Mouse (Mus musculus): Measurements from ENCODE around the gene Pdss2. TPM values are rescaled to one million over a fixed set of nuclear protein-coding genes. Genes with fewer than 3 reads are reported as not detected.

The Pdss2 gene
- polyA plus RNA-seq (2015; fragmentation: Nextera tagmentation; extraction: Ambion mirVana), result 13.2 and 13.3 TPM in 2 replicates

DNA sequence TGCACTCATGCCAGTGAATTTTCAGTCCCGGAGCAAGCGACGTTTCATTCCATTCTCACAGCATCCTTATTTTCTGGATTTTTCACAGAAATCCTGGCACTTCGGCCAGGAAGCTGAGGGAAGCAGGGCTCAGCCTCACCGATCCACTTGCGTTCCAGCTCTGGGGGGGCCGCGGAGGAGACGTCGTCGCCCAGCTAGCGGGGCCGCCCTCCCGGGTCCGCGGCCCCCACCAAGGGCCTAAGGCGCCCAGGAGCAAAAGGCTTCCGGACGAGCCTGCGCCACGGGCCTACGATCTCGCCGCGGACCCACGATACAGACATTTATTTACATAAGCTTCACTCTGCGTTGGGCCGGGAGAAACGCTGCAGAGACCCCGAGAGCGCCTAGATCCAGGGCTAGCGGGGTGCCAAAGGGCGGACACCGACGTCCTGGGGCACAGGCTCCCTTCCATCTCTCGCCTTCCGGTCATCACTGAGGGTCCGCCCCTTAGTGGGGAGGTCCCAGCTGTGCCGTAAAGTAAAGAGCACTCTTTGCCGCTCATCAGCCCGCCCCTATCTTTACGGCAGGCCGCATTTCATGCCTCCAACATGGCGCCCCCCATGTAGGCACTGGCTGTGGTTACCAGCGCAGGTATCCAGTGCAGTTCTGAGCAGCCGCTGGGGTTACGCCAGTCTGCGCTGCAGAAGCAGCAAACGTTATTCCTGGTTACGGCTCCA lies at the start of gene Pdss2:
Pdss2 (plus strand) TSS at position 577 of the 716 bp plus-strand sequence.
- Histone ChIP-seq H3K27ac (peak within 1 kb of the TSS; percentile 94), H3K9ac (peak within 1 kb of the TSS; percentile 85), H3K4me1 (replicated peaks) (peaks cover 11% of the 10 kb centered on the region), H3K9me3 (replicated peaks) (no peaks in the 10 kb centered on the region), H3K4me3 (peak within 1 kb of the TSS; percentile 76), H3K27me3 (no peaks in the 10 kb centered on the region), H3K36me3 (no peaks in the 10 kb centered on the region), H3K4me2 (peak within 1 kb of the TSS; percentile 94)
- WGBS, result under 1% methylated on average over 50 of the region's 50 CpGs
- ATAC-seq (replicated peaks; ENCODE audit: insufficient number of reproducible peaks, insufficient read depth, low FRiP score, low read depth), result peak; percentile 98

DNA sequence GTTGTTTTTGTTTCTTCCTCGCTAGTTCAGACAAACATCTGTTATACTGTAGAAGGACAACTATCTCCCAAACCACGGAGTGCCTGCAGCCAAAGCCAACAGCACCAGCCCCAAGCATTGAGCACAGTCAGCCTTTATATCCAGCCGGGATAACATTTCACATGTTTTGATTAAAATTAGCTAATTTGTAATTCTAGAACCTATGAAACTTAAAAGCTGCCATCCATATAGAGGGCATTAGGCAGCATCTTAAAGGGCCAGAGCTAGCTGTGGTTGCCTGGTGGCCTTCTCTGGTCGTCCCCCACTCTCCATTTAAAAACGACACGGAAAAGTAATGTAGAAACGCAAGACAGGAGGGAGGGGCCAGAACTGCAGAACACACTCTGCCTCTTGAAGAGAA lies 49.2 kb upstream of the Pdss2 start:
- no peaks in the 10 kb centered on the region for H3K36me3 ChIP-seq
- no peaks in the 10 kb centered on the region for H3K9me3 ChIP-seq (replicated peaks)
- H3K27ac ChIP-seq, result no peak overlapping the region
- ATAC-seq (replicated peaks; ENCODE audit: insufficient number of reproducible peaks, insufficient read depth, low FRiP score, low read depth), result no peak
- 18% methylated on average over 7 of the region's 7 CpGs for WGBS
- H3K4me3 ChIP-seq, result peak overlapping the region; percentile 92
- H3K9ac ChIP-seq, result no peak overlapping the region
- peaks cover 21% of the 10 kb centered on the region for H3K4me1 ChIP-seq (replicated peaks)
- peaks cover 22% of the 10 kb centered on the region for H3K27me3 ChIP-seq
- peak overlapping the region; percentile 92 for H3K4me2 ChIP-seq

DNA sequence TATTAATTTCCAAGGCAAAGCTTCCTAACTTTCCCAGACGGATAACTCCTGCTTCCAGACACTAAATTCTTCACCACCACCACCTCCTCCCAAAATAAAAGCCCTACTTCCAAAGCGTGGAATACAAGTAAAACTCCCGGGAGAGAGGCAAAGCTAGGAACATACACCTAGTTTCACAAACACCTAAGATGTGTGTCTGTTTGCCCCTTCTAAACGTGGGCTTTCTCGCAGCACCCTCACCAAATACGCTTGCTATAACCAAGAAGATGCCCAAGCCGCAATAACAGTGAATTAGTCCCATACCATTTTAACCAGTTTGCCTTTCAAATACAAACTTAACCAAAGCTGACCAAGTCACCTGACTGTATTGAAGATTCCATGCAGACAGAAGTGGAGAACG lies 48.7 kb upstream of the Pdss2 start:
- Histone ChIP-seq H3K27ac (no peak overlapping the region), H3K4me2 (peak overlapping the region; percentile 92), H3K9ac (no peak overlapping the region), H3K9me3 (replicated peaks) (no peaks in the 10 kb centered on the region), H3K27me3 (peaks cover 25% of the 10 kb centered on the region), H3K36me3 (no peaks in the 10 kb centered on the region), H3K4me3 (peak overlapping the region; percentile 92), H3K4me1 (replicated peaks) (peaks cover 21% of the 10 kb centered on the region)
- ATAC-seq (replicated peaks; ENCODE audit: insufficient number of reproducible peaks, insufficient read depth, low FRiP score, low read depth), result no peak
- 13% methylated on average over 8 of the region's 8 CpGs for WGBS

DNA sequence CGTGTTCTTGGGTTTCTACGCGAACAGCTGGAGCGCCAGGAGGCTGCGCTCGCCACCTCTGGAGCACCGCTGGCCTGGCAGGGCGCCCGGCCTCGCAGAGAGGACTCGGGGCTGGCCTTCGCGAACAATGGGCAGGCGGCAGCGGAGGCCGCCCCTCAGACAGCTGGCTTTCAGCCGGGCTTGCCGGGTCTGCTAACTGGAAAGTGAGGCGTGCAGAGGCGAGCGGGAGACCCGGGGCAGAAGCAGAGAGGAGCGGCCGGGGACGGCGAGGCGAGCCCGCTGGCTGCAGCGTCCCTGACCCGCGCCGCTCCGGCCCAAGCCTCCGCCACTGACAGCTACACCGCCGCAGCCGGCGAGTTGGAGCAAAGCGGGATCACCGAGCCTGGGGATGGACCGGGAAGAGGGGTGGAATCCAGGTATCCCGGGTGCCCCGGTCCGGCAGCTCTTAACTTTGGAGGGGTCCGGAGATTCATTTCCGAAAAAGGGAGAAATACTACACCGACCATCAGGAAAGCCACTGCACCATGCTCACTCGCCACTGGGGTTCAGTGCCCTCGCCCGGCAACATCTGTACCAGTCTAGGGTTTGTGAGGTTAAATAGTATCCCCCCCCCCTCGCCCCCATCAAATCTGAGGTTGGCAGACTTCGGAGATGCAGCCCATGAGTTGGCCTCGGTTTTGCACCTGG lies 48.0 kb upstream of the Pdss2 start:
- H3K27ac ChIP-seq, result peak overlapping the region; percentile 75
- H3K9me3 ChIP-seq (replicated peaks), result no peaks in the 10 kb centered on the region
- H3K4me2 ChIP-seq, result peak overlapping the region; percentile 92
- peaks cover 21% of the 10 kb centered on the region for H3K4me1 ChIP-seq (replicated peaks)
- peak overlapping the region; percentile 92 for H3K4me3 ChIP-seq
- H3K27me3 ChIP-seq, result peaks cover 25% of the 10 kb centered on the region
- under 1% methylated on average over 53 of the region's 53 CpGs for WGBS
- no peaks in the 10 kb centered on the region for H3K36me3 ChIP-seq
- peak overlapping the region; percentile 77 for H3K9ac ChIP-seq
- ATAC-seq (replicated peaks; ENCODE audit: insufficient number of reproducible peaks, insufficient read depth, low FRiP score, low read depth), result peak; percentile 43

DNA sequence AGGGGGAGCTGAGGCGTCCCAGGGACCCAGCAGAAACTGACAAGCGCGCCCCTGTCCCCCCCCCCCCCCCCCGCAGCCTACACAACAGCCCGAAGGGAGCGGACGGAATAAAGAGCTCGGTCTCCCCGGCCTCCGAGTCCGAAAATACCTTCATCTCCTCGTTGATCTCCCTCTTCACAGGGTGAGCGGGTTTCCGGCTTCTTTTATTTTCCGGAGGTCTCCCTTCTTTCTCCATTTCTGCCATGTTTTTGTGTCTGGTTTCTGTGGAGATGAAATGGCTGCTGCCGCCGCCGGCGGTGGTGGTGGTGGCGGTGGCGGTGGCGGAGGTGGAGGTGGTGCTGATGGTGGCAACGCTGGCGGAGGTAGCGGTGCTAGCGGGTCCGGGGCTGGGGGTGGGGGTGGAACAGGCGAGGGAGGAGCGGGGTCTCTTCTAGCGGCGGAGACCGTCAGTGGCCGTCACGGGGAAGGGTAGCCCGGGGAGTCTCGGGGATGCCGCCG lies 47.4 kb upstream of the Pdss2 start:
- peak; percentile 55; the same call in 1 of the 2 replicates for ATAC-seq (replicated peaks; ENCODE audit: insufficient number of reproducible peaks, insufficient read depth, low FRiP score, low read depth)
- peaks cover 25% of the 10 kb centered on the region for H3K27me3 ChIP-seq
- peak overlapping the region; percentile 77 for H3K9ac ChIP-seq
- peaks cover 21% of the 10 kb centered on the region for H3K4me1 ChIP-seq (replicated peaks)
- H3K4me3 ChIP-seq, result peak overlapping the region; percentile 92
- under 1% methylated on average over 36 of the region's 38 CpGs for WGBS
- no peaks in the 10 kb centered on the region for H3K36me3 ChIP-seq
- no peaks in the 10 kb centered on the region for H3K9me3 ChIP-seq (replicated peaks)
- peak overlapping the region; percentile 75 for H3K27ac ChIP-seq
- peak overlapping the region; percentile 92 for H3K4me2 ChIP-seq

DNA sequence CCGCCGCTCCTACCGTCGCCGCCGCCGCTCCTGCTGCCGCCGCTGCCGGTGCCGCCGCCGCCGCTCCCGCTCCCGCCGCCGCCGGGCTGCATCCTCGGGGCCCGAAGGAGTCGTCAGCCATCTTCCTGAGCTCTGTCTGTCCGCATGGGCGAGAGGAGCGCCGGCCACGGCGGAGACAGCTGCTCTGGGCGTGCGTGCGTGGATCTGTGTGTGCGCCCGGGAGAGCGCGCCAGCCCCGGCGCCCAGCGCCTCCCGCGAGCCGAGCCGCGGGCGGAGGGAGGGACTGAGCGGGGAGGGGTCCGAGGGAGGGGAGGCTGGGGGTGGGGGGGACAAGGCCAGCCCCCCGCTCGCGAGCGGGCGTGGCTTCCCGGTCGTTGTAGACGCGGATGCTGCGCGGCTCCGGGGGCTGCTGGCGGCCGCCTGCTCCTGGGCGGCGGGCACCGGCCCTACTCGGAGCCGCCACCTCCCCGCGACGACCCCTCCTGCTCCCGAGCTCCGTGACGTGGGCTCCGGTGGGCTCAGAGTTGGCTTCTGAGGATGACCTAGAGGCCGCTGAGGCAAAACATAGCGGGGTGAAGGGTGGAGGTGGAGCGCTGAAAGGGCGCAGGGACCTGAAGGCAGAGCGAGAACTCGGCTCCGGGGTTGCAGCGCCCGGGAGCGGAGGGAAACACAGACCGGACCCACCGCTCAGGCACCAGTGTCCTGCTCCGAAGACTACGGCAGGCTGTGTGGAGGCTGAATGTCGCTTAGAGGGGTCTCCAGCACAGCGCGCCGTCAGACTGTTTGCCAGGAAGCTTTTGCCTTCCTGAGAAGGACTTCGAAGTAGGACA lies 46.7 kb upstream of the Pdss2 start, which contains the start of the genes Sobp and 9030612E09Rik:
Sobp (minus strand) TSS at position 205 of the 830 bp plus-strand sequence.
9030612E09Rik (plus strand) TSS at position 379 of the 830 bp plus-strand sequence.
- Histone ChIP-seq H3K4me2 (peak within 1 kb of the TSS; percentile 92), H3K36me3 (no peaks in the 10 kb centered on the region), H3K9ac (peak within 1 kb of the TSS; percentile 77), H3K27me3 (peaks cover 25% of the 10 kb centered on the region), H3K4me3 (peak within 1 kb of the TSS; percentile 92), H3K4me1 (replicated peaks) (peaks cover 21% of the 10 kb centered on the region), H3K9me3 (replicated peaks) (no peaks in the 10 kb centered on the region), H3K27ac (peak within 1 kb of the TSS; percentile 75)
- under 1% methylated on average over 69 of the region's 91 CpGs for WGBS
- peak; percentile 76 for ATAC-seq (replicated peaks; ENCODE audit: insufficient number of reproducible peaks, insufficient read depth, low FRiP score, low read depth)

DNA sequence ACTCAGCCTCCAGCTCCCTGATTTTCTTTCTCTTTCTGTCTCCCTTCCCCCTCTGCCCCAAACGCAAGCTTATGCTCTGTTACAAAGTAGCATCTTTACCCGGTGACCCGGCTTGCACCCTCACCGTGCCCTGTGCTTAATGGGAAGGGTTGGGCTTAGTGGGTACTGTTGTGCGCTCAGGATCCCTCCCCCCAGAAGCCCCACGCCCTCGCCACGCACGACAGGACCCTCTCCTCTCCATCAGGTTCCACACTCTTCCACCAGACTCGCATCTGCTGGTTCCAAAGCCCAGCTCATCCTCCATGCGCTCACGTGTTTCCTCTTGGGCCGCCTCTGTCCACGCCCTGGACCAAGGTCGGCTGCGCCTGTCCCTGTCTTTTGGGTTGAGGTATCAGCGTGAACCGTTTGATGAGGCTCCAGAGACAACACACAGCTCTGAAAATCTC lies 46.1 kb upstream of the Pdss2 start:
- 3% methylated on average over 18 of the region's 18 CpGs for WGBS
- Histone ChIP-seq H3K4me3 (peak overlapping the region; percentile 92), H3K27ac (peak overlapping the region; percentile 75), H3K9ac (peak overlapping the region; percentile 77), H3K4me2 (peak overlapping the region; percentile 92), H3K4me1 (replicated peaks) (peaks cover 21% of the 10 kb centered on the region), H3K27me3 (peaks cover 25% of the 10 kb centered on the region), H3K9me3 (replicated peaks) (no peaks in the 10 kb centered on the region), H3K36me3 (no peaks in the 10 kb centered on the region)
- no peak for ATAC-seq (replicated peaks; ENCODE audit: insufficient number of reproducible peaks, insufficient read depth, low FRiP score, low read depth)

DNA sequence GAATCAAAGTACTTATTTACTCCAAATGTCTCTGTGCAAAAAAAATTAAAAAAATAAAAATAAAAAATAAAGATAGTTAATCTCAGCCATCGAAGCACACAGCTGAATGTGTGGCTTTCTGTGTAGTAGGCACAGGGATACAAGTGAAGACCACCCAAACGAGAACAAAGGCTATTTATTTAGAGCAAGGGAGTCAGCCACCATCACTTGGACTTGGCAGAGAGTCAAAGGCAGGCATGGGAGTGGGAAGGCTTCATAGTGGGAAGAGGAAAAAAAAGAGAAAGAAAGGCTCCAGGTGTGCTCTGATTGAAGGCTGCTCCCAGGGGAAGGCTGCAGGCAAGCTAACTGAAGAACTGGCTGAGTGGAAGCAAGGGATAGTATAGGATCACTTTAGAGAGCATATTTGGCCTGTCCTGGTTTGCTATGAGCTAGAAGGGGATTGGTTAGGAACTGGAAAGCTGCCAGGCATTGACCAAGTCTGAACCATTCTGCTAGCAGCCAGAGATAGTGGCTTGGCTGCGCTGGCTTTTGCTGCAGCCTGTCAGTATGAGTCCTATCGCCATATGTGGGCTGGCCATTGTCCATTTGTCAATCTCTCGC lies 40.9 kb upstream of the Pdss2 start:
- H3K4me3 ChIP-seq, result no peak overlapping the region
- no peak for ATAC-seq (replicated peaks; ENCODE audit: insufficient number of reproducible peaks, insufficient read depth, low FRiP score, low read depth)
- WGBS, result 34% methylated on average over 5 of the region's 5 CpGs
- H3K27ac ChIP-seq, result no peak overlapping the region
- H3K27me3 ChIP-seq, result peaks cover 21% of the 10 kb centered on the region
- 0 out of 2 replicates have a peak overlapping the region, but pooled peaks have one; percentile 7 for H3K4me2 ChIP-seq
- H3K4me1 ChIP-seq (replicated peaks), result peaks cover 4% of the 10 kb centered on the region; the same call in 1 of the 2 replicates
- H3K9me3 ChIP-seq (replicated peaks), result no peaks in the 10 kb centered on the region
- no peak overlapping the region for H3K9ac ChIP-seq
- H3K36me3 ChIP-seq, result no peaks in the 10 kb centered on the region

DNA sequence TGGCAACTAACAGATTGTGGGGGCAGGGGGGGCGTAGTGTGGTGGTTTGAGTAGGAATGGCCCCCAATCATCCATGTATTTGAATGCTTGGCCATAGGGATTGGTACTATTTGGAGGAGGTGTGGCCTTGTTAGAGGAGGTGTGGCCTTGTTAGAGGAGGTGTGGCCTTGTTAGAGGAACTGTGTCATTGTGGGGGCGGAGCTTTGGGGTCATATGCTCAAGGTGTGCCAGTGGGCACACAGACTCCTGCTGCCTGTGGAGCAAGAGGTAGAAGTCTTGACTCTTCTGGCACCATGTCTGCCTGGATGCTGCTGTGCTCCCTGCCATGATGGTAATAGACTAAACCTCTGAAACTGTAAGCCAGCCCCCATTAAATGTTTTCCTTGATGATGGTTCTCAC lies 21.1 kb upstream of the Pdss2 start:
- 80% methylated on average over 2 of the region's 2 CpGs for WGBS
- no peaks in the 10 kb centered on the region for H3K36me3 ChIP-seq
- no peaks in the 10 kb centered on the region for H3K9me3 ChIP-seq (replicated peaks)
- H3K27ac ChIP-seq, result no peak overlapping the region
- H3K27me3 ChIP-seq, result no peaks in the 10 kb centered on the region
- H3K9ac ChIP-seq, result no peak overlapping the region
- H3K4me1 ChIP-seq (replicated peaks), result no peaks in the 10 kb centered on the region
- no peak overlapping the region for H3K4me3 ChIP-seq
- no peak for ATAC-seq (replicated peaks; ENCODE audit: insufficient number of reproducible peaks, insufficient read depth, low FRiP score, low read depth)
- no peak overlapping the region for H3K4me2 ChIP-seq

DNA sequence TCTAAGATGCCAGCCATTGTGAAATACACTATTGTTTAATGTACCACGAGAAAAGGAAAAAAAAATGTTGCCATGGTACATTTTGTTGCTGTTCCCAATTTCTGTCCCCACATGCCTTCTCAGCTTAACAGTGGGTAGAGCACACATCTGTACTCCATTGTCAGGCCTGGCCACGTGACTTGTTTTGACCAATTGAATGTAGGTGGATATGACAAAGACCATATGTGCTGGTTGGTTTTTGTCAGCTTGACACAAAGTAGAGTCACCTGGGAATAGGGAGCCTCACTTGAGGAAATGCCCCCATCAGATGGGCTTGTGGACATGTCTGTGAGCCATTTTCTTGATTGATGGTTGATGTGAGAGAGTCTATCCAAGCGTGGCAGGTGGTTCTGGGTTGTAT lies 17.4 kb upstream of the Pdss2 start:
- WGBS, result 79% methylated on average over 3 of the region's 3 CpGs
- H3K27ac ChIP-seq, result no peak overlapping the region
- no peaks in the 10 kb centered on the region for H3K27me3 ChIP-seq
- no peaks in the 10 kb centered on the region for H3K4me1 ChIP-seq (replicated peaks)
- no peak overlapping the region for H3K4me2 ChIP-seq
- H3K4me3 ChIP-seq, result no peak overlapping the region
- H3K36me3 ChIP-seq, result no peaks in the 10 kb centered on the region
- H3K9ac ChIP-seq, result no peak overlapping the region
- ATAC-seq (replicated peaks; ENCODE audit: insufficient number of reproducible peaks, insufficient read depth, low FRiP score, low read depth), result no peak
- no peaks in the 10 kb centered on the region for H3K9me3 ChIP-seq (replicated peaks)
